Mouse (Mus musculus) ES-Bruce4 (cell line): ENCODE results near the gene March11.

Experiments
- CTCF ChIP-seq: IDR thresholded peaks from one replicate; pipeline ENCODE4 v1.8.1; 2011; ENCODE audit warnings: low read depth, low read length
- POLR2A ChIP-seq: IDR thresholded peaks from one replicate; pipeline ENCODE4 v1.8.1; 2011; ENCODE audit warnings: low read length; ENCODE audit not compliant: insufficient read depth

DNA sequence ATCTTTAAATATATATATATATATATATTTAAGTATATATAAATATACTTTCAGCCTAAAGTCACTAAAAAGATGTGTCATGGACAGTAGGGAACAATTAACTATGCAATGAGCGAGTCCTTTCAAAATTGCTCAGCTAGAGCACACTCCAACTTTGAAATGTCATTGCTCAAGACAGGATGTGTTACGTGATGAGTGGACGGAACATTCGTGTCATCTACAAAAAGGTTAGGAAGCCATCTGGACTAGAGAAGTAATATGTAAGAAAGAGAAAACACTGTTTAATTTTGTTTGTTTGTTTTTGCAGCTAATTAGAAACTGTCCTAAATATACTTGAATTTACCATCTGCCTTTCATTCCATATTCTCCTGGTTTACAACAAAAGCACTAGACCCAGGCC is 39.3 kb upstream of the March11 start:
- no peak for TF ChIP-seq CTCF
- TF ChIP-seq POLR2A, result no peak
